Mouse (Mus musculus): ENCODE data around the gene Hmgcll1.

DNA sequence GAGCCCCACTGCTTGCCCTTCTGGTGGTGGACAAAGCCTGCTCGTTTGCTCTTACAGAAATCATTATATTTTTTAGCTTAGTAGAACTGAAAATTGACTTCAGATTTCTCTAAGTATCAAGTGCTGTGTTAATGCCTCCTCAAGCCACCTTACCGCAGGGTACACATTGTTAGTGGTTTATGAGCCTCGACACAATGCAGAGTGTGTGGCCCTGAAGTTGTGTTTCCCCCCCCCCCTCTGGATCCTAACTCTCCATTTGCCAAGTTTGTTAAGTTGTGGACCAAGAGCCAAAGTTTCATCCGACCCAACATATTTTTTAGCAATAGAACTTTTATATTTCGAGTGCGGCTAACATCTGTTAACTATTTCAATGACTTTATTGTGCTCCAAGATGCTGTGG is 119.4 kb downstream of the Hmgcll1 start:
- no peak for TF ChIP-seq POLR2A (IDR thresholded peaks at IDR 0.05; ENCODE audit: borderline replicate concordance, insufficient read depth, low read length)
- no peak for TF ChIP-seq CTCF (IDR thresholded peaks at IDR 0.05; ENCODE audit: borderline replicate concordance, insufficient read depth, low read depth, low read length)

All from cerebellum, adult 2 months (tissue).